Mouse (Mus musculus) left cerebral cortex, adult 2 months (tissue): ENCODE measurements around the gene Atg101. TPM values are rescaled to one million over a fixed set of nuclear protein-coding genes. Genes with fewer than 3 reads are reported as not detected.

Source experiments
- DNase-seq, 2 experiments: peaks; one replicate each; pipeline ENCODE4 v3.0.0; 2021 to 2022; ENCODE audit warnings: low spot score in 2 of 2, mixed read lengths in 1 of 2; ENCODE audit errors: extremely low spot score in 1 of 2
- H3K27ac ChIP-seq: fragments of 200-600 bp; 2 replicates; pipeline ENCODE4 v1.8.1; 2022
- H3K4me3 ChIP-seq: fragments of 200-600 bp; 2 replicates; pipeline ENCODE4 v1.8.1; 2022
- CTCF ChIP-seq: fragments of 200-600 bp; IDR thresholded peaks from 2 replicates; pipeline ENCODE4 v1.8.1; 2022; ENCODE audit warnings: antibody characterized with exemption, mild to moderate bottlenecking, moderate library complexity
- intact Hi-C: fragments of 180-260 bp; cut with DNase I; formaldehyde crosslinking; loops from one replicate; pipeline ENCODE4 v1.15.1; 2025
- total RNA-seq, 2 experiments: library from RNA; stranded (reverse); gene quantifications; 2 replicates each; pipeline ENCODE4 v1.2.3; 2021

Gene Atg101
- total RNA-seq, 2 experiments from 2014 or later = 41.9 to 44.5 TPM

DNA sequence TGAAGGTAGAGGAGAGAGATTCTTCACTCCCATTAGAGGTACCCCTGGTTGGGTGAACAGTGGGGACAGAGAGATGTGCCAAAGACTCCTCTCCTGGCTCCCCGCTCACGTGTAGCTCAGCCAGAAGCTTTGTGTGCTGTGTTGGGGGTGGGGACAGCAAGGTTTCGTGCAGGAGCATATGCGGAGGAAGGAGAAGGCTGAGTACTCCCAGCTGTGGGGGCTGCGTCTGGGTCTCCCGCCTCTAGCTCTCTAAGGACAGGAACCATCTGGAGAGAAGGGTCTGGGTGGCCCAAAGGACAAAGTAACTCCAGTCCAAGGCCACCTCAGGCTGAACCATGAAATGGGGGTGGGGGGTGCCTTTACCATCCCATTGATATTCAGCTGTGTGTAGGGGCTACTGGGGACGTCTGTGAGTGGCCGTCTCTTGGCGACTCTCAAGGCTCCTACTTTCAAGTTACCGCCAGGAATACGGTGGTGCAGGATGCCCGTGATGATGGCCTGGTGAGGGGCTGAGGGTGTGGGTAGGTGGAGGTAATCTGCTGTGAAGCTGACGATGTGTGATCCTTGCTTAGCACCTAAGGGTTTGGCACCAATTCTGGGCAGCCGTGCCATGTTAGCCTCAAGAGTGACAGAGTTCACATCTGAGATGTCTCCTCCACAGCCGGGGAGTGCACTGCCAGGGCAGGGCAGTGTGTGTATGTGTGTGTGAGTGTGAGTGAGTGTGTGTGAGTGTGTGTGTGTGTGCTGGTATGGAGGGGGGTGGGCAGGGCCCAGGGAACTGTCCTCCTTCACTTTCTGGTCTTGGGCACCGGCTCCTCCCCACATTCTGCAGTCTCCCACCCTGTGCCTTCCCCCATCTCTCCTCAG, 10.2 kb downstream of the Atg101 start:
- no peak for TF ChIP-seq CTCF
- intact Hi-C loops = no loop called here
- H3K27ac ChIP-seq = no peak overlapping the region
- no peak for DNase-seq
- H3K4me3 ChIP-seq = no peak overlapping the region

DNA sequence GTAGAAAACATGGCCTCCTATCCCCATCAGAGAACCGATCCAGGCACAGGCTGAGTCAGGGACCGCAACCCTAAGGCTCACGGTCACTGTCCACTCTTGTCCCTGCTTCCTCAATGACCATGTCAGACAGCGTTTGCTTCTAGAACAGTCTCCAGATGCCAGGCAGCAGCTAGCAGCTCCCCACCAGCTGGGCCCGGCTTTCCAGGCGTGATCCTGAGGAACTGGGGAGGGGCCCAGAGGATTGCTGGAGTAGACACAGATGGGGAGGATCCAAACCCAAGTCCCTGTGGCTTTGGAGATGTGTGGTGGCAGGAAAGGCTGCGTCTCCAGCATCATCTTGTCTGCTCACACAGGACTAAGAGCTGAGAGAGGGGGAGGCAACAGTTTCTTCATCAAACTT, 11.0 kb downstream of the Atg101 start:
- H3K4me3 ChIP-seq = no peak overlapping the region
- no peak for DNase-seq
- no peak overlapping the region for H3K27ac ChIP-seq
- TF ChIP-seq CTCF = no peak
- intact Hi-C loops = no loop called here

DNA sequence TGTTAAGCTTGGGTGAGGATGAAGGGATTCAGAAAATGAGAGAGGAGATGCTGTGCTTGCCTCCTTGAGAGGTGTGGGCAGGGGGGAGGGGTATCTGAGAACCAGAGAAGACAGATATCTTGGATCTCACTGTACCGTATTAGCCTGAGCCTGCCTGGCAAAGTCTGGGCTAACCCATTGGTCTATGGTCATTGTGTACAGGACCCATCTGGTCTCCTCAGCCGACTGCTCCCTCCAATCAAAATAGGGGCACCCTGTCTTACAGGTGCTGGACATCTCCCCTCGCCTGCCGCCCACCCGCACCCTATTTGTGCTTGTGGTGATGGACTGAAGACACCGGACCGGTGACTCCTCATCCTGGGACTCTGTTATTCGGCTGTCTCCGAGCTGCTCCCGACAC, 11.5 kb downstream of the Atg101 start:
- Histone ChIP-seq H3K4me3 (no peak overlapping the region), H3K27ac (no peak overlapping the region)
- no peak for TF ChIP-seq CTCF
- DNase-seq = no peak
- intact Hi-C loops = no loop called here

DNA sequence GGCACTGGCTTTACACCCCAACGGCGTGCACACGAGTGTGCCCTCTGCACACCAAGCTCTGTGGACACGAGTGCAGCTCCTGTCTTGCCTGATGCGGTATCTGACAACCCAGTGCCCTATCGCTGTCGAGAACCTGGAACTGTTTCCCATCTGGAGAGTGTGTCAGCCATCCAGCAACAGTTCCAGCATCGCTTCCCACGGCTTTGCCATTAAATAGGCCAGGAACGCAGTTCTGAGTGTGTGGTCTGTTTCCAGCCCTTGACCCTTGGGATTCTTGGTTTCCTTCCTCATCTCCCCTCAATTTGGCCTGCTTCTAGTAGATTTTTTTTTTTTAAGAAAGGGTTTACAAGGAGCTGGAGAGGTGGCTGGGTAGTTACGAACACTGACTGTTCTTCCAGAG, 12.0 kb downstream of the Atg101 start:
- TF ChIP-seq CTCF = no peak
- Histone ChIP-seq H3K4me3 (no peak overlapping the region), H3K27ac (no peak overlapping the region)
- no peak for DNase-seq
- intact Hi-C loops = no loop called here

DNA sequence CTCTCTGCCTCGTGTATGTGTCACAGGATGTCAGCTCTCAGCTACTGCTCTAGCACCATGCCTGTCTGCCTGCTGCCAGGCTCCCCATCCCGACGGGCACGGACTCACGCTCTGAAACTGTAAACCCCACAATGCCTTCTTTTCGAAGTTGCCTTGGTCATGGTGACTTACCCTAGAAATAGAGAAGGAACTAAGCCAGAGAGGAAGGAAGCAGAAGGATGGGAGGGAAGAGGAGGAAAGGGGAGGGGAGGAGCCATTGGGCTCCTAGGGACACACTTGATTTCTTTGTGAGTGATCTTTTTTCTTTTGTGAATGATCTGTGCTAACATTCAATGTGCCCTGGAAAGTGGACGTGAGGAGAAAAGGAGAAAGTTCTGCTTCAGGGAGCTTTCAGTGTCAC, 13.9 kb downstream of the Atg101 start:
- Histone ChIP-seq H3K4me3 (no peak overlapping the region), H3K27ac (no peak overlapping the region)
- no peak for DNase-seq
- intact Hi-C loops = no loop called here
- TF ChIP-seq CTCF = no peak

DNA sequence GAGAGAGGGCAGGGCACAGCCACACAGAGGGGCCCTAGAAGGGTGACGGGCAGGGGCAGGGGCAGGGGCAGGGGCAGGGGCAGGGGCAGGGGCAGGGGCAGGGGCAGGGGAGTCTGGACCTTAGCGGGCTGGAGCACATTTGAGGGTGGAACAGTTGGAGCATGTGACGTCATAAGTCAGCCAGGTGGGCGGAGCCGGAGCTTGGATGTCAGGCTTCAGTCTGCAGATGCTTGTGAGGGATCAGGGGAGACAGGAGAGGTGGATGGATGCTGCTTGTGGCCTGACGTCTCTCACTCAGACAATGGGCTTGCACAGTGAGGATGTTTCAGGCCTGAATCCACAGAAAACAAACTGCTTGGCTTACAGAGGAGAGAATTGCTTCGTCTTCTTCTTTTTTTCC, 14.5 kb downstream of the Atg101 start:
- DNase-seq = no peak
- TF ChIP-seq CTCF = no peak
- Histone ChIP-seq H3K4me3 (no peak overlapping the region), H3K27ac (no peak overlapping the region)
- intact Hi-C loops = no loop called here

DNA sequence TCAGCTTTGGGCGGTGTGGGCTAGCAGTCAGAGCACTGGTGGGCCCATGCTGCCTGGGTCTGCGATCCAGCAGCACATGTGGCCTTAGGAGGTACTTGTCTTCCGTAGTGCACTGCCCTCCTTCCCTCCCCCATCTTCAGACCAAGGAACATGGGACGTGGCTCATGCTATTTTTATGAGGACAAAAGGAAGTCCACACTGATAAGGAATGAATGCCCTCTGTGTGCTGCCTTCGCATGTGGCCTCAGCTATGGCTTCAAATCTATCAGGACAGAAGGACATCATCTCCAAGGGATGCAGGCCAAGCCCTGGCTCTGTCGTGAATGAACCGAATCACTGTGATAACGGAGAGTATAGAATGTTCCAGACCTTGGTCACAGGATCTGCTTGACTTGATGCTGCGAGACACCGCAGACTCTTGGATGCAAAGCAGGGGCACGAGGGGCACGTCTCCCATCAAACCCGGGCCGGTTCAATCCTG, 15.4 kb downstream of the Atg101 start:
- no peak for TF ChIP-seq CTCF
- no peak overlapping the region for H3K27ac ChIP-seq
- DNase-seq = no peak
- intact Hi-C loops = no loop called here
- no peak overlapping the region for H3K4me3 ChIP-seq

DNA sequence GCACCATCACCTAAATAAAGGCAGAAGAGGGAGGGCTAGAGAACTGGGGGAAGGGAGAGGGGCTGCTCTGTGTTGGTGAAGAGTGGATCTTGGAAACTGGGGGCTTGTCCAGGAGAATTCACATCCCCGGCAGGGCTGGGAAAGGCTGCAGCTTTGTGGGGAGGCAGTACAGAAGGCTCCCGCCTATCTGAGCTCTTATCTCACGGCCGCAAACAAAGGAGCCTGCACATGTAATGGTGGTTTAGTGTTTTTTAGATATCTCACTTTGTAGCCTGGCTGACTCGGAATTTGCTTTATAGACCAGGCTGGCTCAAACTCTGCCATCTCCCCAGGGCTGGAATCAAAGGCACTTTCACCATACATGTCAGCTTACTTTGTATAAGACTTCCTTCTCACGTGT, 16.1 kb downstream of the Atg101 start:
- Histone ChIP-seq H3K27ac (no peak overlapping the region), H3K4me3 (no peak overlapping the region)
- intact Hi-C loops = no loop called here
- TF ChIP-seq CTCF = no peak
- no peak for DNase-seq

DNA sequence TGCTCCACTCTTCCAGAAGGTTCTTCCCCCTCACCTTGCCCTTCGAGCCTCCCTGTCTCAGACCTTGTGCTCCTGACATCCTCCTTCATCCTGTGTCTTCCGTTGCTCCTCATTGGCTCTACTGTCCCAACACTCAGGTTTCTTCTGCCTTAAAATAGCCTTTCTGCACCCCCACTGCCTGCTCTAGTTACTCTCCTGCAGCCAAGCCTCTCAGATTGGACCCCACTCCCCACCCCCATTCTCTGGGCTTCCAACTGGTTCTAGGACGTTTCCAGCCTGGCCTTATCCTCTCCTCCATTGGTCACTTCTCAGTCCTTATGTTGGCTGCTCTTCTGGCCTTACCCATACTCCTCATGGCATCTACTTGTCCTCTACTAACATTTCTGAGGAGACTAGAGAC, 18.1 kb downstream of the Atg101 start:
- DNase-seq = no peak
- no peak overlapping the region for H3K4me3 ChIP-seq
- intact Hi-C loops = no loop called here
- no peak overlapping the region for H3K27ac ChIP-seq
- no peak for TF ChIP-seq CTCF

DNA sequence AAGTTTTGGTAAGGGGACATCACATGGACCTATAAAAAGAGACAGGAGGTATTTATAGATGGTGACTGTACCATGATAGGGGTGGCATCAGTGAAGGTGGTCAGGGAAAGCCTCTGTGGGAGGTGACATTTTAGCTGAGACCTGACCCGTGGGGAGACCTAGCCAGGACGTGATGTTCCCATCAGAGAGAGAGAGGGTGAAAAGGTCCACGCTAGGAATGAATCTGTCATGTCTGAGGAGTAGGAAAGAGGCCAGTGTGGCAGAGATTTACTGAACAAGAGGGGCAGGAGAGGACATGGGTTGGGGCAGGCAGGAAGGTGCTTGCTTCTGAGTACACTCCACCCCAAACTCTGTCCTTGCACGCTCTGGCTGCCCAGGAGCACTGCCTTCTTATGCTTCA, 19.8 kb downstream of the Atg101 start:
- no peak overlapping the region for H3K27ac ChIP-seq
- DNase-seq = no peak
- intact Hi-C loops = no loop called here
- TF ChIP-seq CTCF = no peak
- no peak overlapping the region for H3K4me3 ChIP-seq

DNA sequence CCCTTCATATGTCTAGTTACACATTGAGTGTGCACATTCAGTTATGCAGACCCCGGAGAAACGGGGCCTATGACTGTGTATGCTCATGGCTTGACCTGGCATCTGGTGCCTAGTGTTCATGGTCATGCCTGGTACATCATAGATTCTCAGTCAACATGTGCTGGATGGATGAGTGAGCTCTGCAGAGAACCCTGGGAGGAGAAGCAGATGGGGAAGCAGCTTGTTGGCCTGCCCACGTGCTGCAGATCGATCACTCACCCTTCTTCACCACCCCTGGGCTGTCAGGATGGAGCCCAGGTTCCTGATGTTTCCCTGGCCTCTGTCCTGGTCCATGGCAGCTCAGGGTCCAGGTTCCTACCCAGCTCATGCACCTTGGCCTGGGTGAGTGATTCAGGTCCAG, 22.4 kb downstream of the Atg101 start:
- no peak for TF ChIP-seq CTCF
- intact Hi-C loops = no loop called here
- Histone ChIP-seq H3K27ac (no peak overlapping the region), H3K4me3 (no peak overlapping the region)
- DNase-seq = no peak

DNA sequence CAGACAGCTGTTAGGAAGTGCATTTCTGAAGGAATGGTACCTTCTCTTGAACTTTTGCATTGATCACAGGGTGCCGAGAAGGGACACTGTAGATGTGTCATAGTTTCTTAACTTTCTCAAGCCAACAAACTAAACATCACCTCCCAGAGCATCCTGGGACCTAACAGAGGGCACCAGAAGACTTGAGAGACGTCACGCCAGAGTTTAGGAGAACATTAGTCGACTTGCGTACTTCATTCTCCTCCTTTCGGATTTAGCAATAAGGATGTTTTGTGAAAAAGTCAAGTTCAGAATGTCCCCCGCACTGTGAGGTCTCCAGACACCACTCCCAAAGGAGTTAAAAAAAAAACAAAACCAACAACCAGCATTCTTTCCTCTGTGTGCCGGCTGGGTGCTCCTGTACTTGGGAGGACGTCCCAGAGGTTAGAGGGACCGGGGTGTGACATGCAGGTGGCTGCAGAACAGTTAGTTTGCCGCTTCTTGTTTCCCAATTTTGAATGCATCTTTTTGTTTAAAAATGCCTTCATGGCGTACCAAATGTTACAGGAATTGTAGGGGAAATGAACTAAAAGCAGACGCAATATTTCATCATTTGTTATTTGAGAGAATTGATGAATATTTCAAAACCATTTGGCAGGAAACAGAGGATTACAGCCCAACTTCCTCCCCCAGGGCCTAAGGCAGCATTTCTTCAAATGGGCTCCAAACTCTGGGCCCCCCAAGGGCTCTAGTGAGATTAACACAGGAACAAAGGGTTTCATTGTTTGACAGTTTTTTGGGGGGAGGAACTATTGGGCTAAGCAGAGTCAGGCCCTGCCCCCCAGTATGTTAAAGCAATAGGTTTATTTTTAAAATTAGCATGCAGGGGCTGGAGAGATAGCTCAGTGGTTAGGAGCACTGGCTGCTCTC, 24.6 kb downstream of the Atg101 start:
- TF ChIP-seq CTCF = no peak
- intact Hi-C loops = no loop called here
- H3K4me3 ChIP-seq = no peak overlapping the region
- no peak overlapping the region for H3K27ac ChIP-seq
- no peak for DNase-seq
